Mouse (Mus musculus): ENCODE results near the gene Dctn1. TPM values are rescaled to one million over a fixed set of nuclear protein-coding genes. Genes with fewer than 3 reads are reported as not detected.
A peak's percentile ranks its signal among the peaks of the same experiment; 100 is the strongest.

Dctn1 gene
- polyA plus RNA-seq, 1 experiment from 2014 or later: 90.3 TPM

DNA sequence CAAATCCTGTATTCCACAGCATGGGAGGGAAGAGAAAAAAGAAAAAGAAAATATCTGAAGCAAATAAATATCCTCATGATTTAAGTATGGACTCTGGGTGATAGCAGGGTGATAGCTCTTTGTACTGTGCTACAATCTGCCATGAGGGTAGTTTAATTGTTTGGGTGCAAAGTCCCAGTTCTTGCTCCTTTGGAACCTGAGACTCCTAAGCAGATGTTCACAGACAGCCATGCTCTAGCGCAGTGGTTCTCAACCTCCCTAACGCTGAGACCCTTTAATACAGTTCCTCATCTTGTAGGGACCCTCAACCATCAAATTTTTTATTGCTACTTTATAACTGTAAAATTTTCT, 42.3 kb downstream of the Dctn1 start:
- Histone ChIP-seq H3K27ac (no peak overlapping the region), H3K4me1 (no peaks in the 10 kb centered on the region; the same call in 1 of the 2 replicates), H3K9me3 (no peaks in the 10 kb centered on the region), H3K4me3 (no peak overlapping the region), H3K9ac (no peak overlapping the region), H3K36me3 (no peaks in the 10 kb centered on the region), H3K4me2 (no peak overlapping the region), H3K27me3 (no peaks in the 10 kb centered on the region)
- WGBS: 64% methylated on average over 2 of the region's 2 CpGs
- ATAC-seq (ENCODE audit: insufficient number of reproducible peaks, low FRiP score, low TSS enrichment, low read depth): no peak

DNA sequence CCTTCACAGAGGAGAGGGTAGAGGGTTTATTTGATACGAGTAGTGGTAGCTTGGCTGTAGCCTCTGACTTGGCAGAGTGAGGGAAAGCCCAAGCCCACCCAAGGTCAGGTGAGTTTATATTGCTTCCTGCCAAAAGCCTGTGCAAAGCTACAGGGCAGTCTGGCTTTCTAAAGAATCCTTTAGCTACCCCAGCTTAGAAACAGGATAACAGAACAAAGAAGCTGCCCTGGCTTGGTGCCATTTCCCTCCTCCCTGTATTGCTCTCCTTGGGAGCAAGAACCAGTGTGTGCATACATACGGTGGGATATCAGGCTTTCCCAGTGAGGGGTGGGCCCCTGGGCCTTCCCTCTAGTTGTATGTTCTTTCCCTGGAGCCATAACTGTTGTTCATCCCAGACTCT, 44.8 kb downstream of the Dctn1 start:
- WGBS: 36% methylated on average over 2 of the region's 2 CpGs

DNA sequence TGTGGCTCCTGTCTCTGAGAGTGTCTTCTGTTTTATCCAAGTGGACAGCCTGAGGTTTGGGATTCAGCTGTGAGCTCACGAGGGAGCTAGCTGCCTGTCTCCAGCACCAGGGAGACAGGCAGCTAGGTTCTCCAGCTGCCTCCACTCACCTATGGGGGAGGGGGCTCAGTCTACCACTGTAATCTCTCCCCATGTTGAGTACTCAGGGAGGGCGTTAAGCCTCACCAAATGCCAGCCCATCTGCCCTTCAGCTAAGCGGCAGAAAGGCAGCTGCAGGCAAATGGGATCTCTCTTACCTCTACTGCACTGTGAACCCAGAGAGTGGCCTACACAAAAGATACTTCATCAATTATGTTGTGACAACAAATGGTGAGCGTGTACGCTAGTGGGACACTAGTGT, 45.8 kb downstream of the Dctn1 start:
- H3K4me2 ChIP-seq: no peak overlapping the region
- H3K36me3 ChIP-seq: no peaks in the 10 kb centered on the region
- ATAC-seq (ENCODE audit: insufficient number of reproducible peaks, low FRiP score, low TSS enrichment, low read depth): no peak
- WGBS: 30% methylated on average over 5 of the region's 5 CpGs
- no peak overlapping the region for H3K27ac ChIP-seq
- H3K4me1 ChIP-seq: peaks cover 5% of the 10 kb centered on the region; the same call in 1 of the 2 replicates
- H3K27me3 ChIP-seq: no peaks in the 10 kb centered on the region
- H3K9ac ChIP-seq: no peak overlapping the region
- no peak overlapping the region for H3K4me3 ChIP-seq
- H3K9me3 ChIP-seq: no peaks in the 10 kb centered on the region

More for the DNA sequence above, 44.8 kb downstream of the Dctn1 start:
- Histone ChIP-seq H3K4me1 (peaks cover 4% of the 10 kb centered on the region; the same call in 1 of the 2 replicates), H3K9me3 (no peaks in the 10 kb centered on the region), H3K4me2 (no peak overlapping the region), H3K27me3 (no peaks in the 10 kb centered on the region), H3K36me3 (no peaks in the 10 kb centered on the region), H3K4me3 (no peak overlapping the region), H3K27ac (no peak overlapping the region), H3K9ac (no peak overlapping the region)
- no peak for ATAC-seq (ENCODE audit: insufficient number of reproducible peaks, low FRiP score, low TSS enrichment, low read depth)

DNA sequence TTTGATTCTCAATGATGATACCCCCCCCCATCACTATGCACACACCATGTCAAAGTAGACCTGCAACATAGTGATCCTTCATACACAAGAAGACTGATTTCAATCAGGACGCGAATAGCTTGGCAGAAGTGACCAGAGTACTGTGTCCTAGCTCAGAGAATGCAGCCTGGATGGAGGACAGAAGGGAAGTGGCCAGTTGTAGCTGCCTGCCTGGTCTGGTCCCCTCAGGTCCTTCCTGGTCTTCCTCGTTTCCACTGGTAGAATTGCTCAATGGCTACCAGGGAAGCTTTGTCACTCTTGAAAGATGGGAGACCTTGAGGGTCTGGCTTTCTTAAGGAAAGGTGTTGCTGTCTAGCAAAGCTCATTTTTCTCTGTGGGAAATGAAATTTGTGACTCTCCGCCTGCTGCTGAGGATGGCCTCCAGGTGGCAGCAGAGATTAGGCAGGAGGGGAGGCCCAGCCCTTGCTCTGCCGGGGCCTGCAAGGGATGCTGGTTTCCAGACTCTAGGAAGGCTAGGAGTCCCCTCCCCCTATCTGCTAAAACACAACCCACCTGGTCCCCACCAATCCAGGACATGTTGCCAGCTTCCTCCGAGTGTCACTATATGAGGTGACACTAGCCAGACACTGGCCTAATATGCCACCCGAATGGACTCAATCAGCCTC, 49.4 kb downstream of the Dctn1 start:
- Histone ChIP-seq H3K9ac (no peak overlapping the region), H3K4me2 (no peak overlapping the region)
- WGBS: 15% methylated on average over 7 of the region's 7 CpGs

DNA sequence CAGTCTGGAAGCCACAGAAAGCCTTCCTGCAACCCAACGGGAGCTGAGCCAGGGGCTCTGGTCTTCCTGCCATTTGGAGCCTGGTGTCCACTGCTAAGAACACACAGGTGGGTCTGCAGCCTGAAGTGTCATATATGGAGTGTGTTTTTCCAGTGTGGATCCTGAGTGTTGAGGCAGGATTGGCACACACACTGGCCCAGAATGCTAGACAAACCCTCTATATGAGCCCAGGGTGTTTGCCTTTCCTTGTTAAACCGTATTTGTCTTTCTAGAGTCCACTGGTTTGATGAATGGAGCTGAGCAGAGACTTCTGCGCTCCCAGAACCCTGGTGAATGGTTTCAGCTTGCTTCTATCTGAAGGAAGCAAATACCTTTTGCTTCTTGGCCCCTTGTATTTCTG, 54.1 kb downstream of the Dctn1 start, which contains the start of gene Slc4a5:
Gene Slc4a5 (plus strand): TSS at position 15 of the 400 bp plus-strand sequence.
- Histone ChIP-seq H3K4me1 (peaks cover 5% of the 10 kb centered on the region; the same call in 1 of the 2 replicates), H3K4me2 (no peak within 1 kb of the TSS), H3K4me3 (no peak within 1 kb of the TSS), H3K27me3 (no peaks in the 10 kb centered on the region), H3K36me3 (no peaks in the 10 kb centered on the region), H3K9ac (no peak within 1 kb of the TSS), H3K27ac (no peak within 1 kb of the TSS), H3K9me3 (no peaks in the 10 kb centered on the region)
- ATAC-seq (ENCODE audit: insufficient number of reproducible peaks, low FRiP score, low TSS enrichment, low read depth): no peak
- WGBS: 75% methylated on average over 3 of the region's 3 CpGs

More for the DNA sequence above, 49.4 kb downstream of the Dctn1 start:
- Histone ChIP-seq H3K4me1 (peaks cover 5% of the 10 kb centered on the region; the same call in 1 of the 2 replicates), H3K36me3 (no peaks in the 10 kb centered on the region), H3K4me3 (no peak overlapping the region), H3K27me3 (no peaks in the 10 kb centered on the region), H3K9me3 (no peaks in the 10 kb centered on the region), H3K27ac (no peak overlapping the region)
- ATAC-seq (ENCODE audit: insufficient number of reproducible peaks, low FRiP score, low TSS enrichment, low read depth): peak; percentile 71; the same call in 1 of the 2 replicates

DNA sequence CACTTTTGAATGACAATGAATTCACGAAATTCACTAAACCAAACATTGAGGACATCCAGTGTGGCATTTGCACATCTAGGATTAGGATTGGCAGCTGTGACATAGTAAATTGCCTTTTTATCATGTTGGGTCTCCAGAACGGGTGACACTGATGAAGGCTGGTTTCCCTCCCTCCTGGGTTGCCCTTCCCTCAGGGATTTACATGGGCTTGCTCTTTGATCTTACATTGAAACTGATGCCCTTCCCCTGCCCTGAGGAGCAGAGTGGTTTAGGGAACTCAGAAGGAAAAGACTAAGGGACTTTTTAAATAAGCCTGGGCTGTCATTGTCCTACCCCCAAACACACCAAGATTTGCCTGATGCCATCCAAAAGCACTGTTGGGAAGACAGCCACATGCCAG, 65.8 kb downstream of the Dctn1 start:
- Histone ChIP-seq H3K4me3 (no peak overlapping the region), H3K9ac (no peak overlapping the region), H3K36me3 (no peaks in the 10 kb centered on the region), H3K27me3 (0 out of 2 replicates have a peak, but pooled peaks cover 5% of the 10 kb centered on the region), H3K4me1 (peaks cover 6% of the 10 kb centered on the region; the same call in 1 of the 2 replicates), H3K9me3 (no peaks in the 10 kb centered on the region), H3K4me2 (no peak overlapping the region), H3K27ac (no peak overlapping the region)
- 44% methylated on average over 2 of the region's 2 CpGs for WGBS
- no peak for ATAC-seq (ENCODE audit: insufficient number of reproducible peaks, low FRiP score, low TSS enrichment, low read depth)

DNA sequence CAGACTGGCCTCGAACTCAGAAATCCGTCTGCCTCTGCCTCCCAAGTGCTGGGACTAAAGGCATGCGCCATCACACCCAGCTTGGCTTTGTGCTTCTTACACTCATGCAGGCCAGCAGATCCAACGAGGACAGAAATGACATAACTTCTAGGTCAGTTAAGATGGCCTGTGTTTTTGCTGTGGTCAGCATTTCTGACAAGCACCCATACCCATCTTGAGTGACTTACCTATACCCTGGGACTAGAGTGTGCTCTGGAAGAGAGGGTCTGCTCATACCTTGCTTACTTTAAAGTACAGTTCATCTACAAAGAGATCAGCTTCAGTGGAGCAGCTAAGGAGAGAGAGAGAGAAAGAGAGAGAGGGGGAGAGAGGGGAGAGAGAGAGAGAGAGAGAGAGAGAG, 67.6 kb downstream of the Dctn1 start:
- no peaks in the 10 kb centered on the region for H3K9me3 ChIP-seq
- H3K4me3 ChIP-seq: no peak overlapping the region
- 0 out of 2 replicates have a peak, but pooled peaks cover 8% of the 10 kb centered on the region for H3K27me3 ChIP-seq
- H3K36me3 ChIP-seq: no peaks in the 10 kb centered on the region
- ATAC-seq (ENCODE audit: insufficient number of reproducible peaks, low FRiP score, low TSS enrichment, low read depth): no peak
- no peak overlapping the region for H3K9ac ChIP-seq
- H3K27ac ChIP-seq: no peak overlapping the region
- peaks cover 16% of the 10 kb centered on the region for H3K4me1 ChIP-seq
- WGBS: 86% methylated on average over 4 of the region's 4 CpGs
- H3K4me2 ChIP-seq: no peak overlapping the region

DNA sequence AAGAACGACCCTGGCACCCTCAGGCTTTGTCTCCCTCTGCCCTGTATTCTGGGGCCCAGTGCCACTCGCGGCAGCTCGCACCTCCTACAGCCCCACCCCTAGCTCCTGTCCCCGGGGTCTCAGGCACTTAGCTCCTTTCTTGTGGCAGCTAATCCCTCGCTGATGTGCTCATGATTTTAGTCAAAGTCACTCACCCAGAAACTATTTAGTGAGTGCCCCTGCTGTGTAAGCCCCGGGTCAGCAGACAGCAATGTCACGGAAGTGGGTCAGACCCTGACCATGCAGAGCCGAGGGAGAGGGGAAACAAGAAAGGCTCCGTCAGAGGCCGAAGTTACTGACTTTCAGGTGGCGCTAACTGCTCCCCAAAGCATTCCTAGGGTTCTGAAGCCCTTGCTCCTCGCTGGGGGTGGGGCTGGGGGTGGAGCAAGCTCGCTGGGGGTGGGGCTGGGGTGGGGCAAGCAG, 68.6 kb downstream of the Dctn1 start:
- H3K27ac ChIP-seq: no peak overlapping the region
- H3K9ac ChIP-seq: no peak overlapping the region
- no peaks in the 10 kb centered on the region for H3K36me3 ChIP-seq
- no peaks in the 10 kb centered on the region for H3K9me3 ChIP-seq
- ATAC-seq (ENCODE audit: insufficient number of reproducible peaks, low FRiP score, low TSS enrichment, low read depth): no peak
- H3K27me3 ChIP-seq: peaks cover 16% of the 10 kb centered on the region; the same call in 1 of the 2 replicates
- peaks cover 16% of the 10 kb centered on the region for H3K4me1 ChIP-seq
- WGBS: 2% methylated on average over 14 of the region's 14 CpGs
- peak overlapping the region; percentile 44 for H3K4me2 ChIP-seq
- peak overlapping the region; percentile 14; the same call in 1 of the 2 replicates for H3K4me3 ChIP-seq

DNA sequence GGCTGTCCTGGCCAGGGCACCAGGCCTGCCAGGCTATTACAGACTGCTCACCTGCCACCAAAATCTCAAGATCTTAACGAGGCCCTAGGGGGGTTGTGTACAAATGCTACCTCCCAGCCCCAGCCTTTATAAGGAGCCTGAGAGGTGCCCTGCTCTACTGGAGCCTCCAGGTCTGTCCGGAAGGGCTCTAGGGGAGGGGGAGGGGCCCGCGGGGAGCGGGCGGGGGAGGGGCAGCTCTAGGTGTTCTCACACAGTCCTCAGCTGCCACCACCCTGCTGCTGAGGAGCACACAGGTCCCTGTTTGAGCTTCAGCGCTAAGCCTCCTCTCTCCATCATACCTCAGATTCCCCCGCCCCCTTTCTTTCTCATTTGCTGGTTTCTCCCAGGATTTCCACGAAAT, 71.4 kb downstream of the Dctn1 start:
- Histone ChIP-seq H3K27me3 (peaks cover 18% of the 10 kb centered on the region; the same call in 1 of the 2 replicates), H3K4me2 (peak overlapping the region; percentile 17; the same call in 1 of the 2 replicates), H3K9me3 (no peaks in the 10 kb centered on the region), H3K36me3 (no peaks in the 10 kb centered on the region), H3K4me3 (no peak overlapping the region), H3K27ac (no peak overlapping the region), H3K9ac (no peak overlapping the region), H3K4me1 (peaks cover 19% of the 10 kb centered on the region)
- ATAC-seq (ENCODE audit: insufficient number of reproducible peaks, low FRiP score, low TSS enrichment, low read depth): no peak
- 3% methylated on average over 8 of the region's 9 CpGs for WGBS

DNA sequence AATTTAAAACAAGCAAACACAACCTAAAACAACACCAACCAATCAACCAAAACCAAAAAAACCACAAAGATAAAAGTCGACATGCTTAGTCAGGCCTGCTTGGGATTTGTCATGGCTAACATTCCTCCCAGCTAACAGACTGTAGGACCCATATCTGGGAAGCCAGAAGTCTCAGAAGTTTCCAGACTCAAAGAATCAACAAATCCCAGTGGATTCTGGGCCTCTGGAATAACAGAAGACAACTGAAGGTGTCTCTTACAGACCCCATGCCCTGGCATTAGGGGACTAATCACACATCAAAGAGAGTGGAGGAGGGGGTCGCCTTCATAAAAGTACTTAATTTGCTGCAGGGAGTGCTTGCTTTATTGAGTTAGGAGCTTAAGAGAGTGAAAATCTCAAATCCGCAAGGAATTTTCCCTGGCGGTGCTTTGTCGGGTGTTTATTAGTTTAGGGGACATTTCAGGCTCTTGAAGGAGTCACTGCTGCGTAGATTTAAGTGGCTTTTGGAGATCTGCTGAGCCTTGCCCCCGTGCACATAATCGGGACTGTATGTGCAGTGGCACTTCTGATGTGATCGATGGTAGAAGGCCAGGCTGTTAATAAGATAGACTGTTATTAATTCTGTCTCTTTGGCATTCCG, 78.8 kb downstream of the Dctn1 start:
- ATAC-seq (ENCODE audit: insufficient number of reproducible peaks, low FRiP score, low TSS enrichment, low read depth): no peak
- H3K27me3 ChIP-seq: no peaks in the 10 kb centered on the region
- H3K9me3 ChIP-seq: no peaks in the 10 kb centered on the region
- 18% methylated on average over 10 of the region's 10 CpGs for WGBS
- H3K4me2 ChIP-seq: no peak overlapping the region
- H3K36me3 ChIP-seq: no peaks in the 10 kb centered on the region
- peak overlapping the region; percentile 17; the same call in 1 of the 2 replicates for H3K27ac ChIP-seq
- H3K4me1 ChIP-seq: peaks cover 17% of the 10 kb centered on the region
- H3K4me3 ChIP-seq: no peak overlapping the region
- no peak overlapping the region for H3K9ac ChIP-seq

DNA sequence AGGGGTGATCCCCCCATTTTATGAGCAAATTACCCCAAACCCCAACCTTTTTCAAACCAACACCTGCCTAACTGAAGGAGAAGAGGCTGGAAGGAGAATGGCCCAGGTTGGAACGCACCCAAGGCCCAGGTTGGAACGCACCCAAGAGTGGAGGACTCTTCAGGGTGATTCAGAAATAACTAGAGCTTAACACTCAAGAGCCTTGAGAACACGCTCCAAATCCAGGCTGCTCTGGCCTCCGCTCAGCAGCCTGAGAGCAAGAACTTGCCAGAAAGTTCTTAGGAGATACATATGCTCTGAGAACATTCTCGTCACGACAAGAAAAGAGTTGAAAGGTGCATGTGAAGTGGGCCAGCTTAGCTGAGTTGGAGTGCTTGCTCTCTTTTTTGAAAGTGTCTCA, 79.4 kb downstream of the Dctn1 start:
- Histone ChIP-seq H3K4me2 (no peak overlapping the region), H3K27me3 (no peaks in the 10 kb centered on the region), H3K9ac (no peak overlapping the region), H3K4me1 (peaks cover 17% of the 10 kb centered on the region), H3K4me3 (no peak overlapping the region), H3K27ac (peak overlapping the region; percentile 43; the same call in 1 of the 2 replicates), H3K36me3 (no peaks in the 10 kb centered on the region), H3K9me3 (no peaks in the 10 kb centered on the region)
- 0 out of 2 replicates have a peak, but pooled peaks have one; percentile 20 for ATAC-seq (ENCODE audit: insufficient number of reproducible peaks, low FRiP score, low TSS enrichment, low read depth)
- WGBS: 33% methylated on average over 6 of the region's 6 CpGs

DNA sequence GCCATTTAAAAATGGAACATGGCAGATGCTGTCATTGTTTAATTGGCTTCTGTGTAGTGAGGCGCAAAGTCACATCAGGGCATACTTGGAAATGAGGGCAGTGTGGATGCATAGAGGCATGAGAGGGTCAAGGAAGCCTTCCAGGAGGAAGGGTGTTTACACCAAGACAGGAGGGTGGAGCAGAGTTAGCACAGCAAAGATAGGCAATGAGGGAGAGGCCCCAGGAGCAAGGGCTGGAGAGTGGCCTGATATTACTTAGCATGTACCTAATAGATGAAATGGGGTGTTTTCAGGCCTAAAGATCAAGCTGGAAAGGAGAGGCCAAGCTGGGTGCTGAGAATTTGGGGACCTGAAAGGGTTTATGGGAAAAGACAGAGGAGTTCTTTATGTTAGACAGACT, 80.3 kb downstream of the Dctn1 start:
- Histone ChIP-seq H3K4me3 (no peak overlapping the region), H3K9me3 (no peaks in the 10 kb centered on the region), H3K4me1 (peaks cover 14% of the 10 kb centered on the region), H3K27ac (no peak overlapping the region), H3K9ac (no peak overlapping the region), H3K4me2 (no peak overlapping the region), H3K36me3 (no peaks in the 10 kb centered on the region), H3K27me3 (no peaks in the 10 kb centered on the region)
- WGBS: 84% methylated on average over 1 of the region's 1 CpGs
- no peak for ATAC-seq (ENCODE audit: insufficient number of reproducible peaks, low FRiP score, low TSS enrichment, low read depth)
